Mouse (Mus musculus): Measurements from ENCODE around the gene E130116L18Rik. TPM values are rescaled to one million over a fixed set of nuclear protein-coding genes. Genes with fewer than 3 reads are reported as not detected.
"Not testable (repeated sequence)": the region's sequence is repeated elsewhere in the genome, so short reads cannot be mapped to it uniquely, and the experiment has no call there.

E130116L18Rik gene
- total RNA-seq, 2 experiments from 2014 or later: not detected

DNA sequence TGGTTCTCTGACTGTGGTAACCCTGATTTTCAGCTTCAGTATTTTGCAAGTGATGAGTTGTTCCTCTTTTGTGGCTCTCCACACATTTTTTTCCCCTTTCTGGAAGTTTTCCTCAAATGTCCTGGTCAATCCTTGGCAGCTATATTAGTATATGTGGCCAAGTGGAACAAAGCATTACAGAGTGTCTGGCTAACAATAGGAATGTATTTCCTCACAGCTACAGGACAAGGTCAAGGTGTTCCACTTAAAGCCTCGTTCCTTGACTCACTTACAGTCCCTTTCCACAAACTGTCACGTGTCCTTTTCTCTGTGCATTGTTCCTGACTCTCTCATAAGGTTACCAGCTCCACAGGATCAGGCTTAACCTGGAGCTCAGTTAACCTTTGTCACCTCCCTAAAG is 38.4 kb downstream of the E130116L18Rik start:
- intact Hi-C loops (cut with DNase I): no loop called here
- no peak for DNase-seq

DNA sequence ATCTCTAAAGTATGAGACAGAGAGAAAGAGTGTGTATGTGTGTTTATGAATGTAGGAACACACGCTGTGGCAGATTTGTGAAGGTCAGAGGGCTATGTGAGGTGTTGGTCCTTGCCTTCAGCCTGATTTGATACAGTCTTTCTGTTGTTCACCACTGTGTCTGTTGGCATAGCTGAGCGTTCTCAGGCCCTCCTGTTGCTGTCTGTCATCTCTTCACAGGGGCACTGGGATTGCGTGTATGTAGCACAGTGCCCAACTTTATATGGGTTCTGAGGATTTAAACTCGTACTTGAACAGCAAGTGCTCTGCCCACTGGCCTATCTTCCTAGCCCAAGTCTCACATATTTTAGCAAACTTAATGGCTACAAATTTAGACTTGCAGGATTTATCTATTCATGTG is 39.4 kb downstream of the E130116L18Rik start:
- DNase-seq: no peak
- intact Hi-C loops (cut with DNase I): no loop called here

DNA sequence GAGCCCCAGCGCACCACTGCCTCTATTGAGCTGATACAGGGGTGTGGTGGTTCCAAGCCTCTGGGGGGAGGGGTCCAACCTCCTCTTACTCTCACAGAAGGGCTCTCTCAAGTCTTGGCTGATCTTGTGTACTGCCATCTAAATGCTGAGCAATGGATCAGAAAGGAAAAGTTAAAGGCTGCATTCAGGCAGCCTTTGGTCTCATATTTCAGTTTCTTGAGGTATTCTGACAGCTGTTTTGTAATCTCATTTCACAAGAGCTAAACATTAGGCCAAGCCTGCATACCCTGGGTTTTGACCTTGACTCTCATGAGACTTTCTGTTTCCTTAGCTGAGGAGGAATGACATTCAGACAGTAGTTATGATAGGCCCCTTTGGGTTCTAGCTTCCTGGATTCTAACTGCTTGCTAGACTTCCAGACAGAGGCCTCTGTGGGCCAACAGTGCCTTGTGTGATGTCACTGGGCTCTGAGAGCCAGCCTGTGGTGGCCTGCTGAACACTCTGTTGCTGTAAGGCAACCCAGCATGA is 41.9 kb downstream of the E130116L18Rik start, which contains the start of gene Galntl5:
Gene Galntl5, plus strand, starts transcription at position 457 of the 528 bp plus-strand sequence.
- DNase-seq: no peak
- intact Hi-C loops (cut with DNase I): no loop called here

DNA sequence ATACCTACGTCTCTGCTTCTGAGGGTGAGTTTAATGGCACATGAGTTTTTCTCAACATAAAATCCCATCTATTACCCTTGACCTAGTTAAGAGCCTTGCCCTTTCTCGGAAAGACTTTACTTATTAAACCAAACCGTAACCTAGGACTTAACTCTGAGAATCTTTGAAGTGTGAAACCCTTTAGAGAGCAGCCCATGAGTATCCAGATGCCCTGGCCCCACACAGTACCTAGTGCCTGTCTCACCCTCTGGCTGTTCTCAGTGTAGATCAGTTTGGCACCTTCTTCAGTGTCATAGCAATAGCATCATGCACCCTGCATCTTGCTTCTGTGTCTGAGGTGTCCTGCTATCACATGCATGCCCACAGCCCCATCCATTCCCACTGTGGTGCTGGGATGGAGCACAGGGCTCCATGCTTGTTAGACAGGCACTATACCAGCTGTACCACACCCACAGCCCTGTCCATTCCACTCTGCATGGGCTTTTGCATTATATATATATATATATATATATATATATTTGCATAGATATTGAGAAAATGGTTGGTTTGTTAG is 42.9 kb downstream of the E130116L18Rik start:
- intact Hi-C loops (cut with DNase I): no loop called here
- DNase-seq: no peak

DNA sequence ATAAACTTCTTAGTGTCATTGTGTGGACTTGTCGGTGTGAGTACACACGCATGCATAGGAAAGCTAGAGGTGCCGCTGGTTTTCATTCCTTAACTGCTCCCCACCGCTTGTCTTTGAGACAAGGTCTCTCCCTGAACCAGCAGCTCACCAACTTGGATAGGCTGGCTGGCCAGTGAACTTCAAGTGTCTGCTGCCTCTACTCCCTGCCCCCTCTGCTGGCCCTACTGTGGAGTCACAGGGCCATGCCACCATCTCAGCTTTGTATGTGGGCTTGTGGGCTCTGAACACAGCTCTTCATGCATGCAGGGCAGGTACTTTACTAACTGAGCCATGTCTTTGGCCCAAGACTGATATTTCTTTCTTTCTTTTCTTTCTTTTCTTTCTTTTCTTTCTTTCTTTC is 43.7 kb downstream of the E130116L18Rik start:
- intact Hi-C loops (cut with DNase I): no loop called here

DNA sequence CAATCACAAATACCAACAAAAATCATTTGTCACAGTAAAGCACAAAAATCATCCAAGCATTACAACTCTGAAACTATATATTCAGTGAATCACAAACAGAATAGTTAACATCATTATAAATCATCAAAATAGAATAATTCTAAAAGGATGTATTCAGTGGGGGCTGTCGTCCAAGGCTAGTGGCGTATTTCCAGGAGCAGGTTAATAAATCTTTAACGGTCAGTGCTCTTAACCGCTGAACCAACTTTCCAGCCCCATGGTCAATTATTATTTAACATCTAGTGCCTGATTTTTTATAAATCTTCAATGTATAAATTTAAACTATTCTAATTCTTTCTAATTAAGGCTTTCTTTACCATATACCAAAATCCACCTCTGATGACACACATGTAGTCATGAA is 44.4 kb downstream of the E130116L18Rik start:
- intact Hi-C loops (cut with DNase I); DNase-seq: not testable (repeated sequence)

More for the DNA sequence above, 43.7 kb downstream of the E130116L18Rik start:
- DNase-seq: no peak

DNA sequence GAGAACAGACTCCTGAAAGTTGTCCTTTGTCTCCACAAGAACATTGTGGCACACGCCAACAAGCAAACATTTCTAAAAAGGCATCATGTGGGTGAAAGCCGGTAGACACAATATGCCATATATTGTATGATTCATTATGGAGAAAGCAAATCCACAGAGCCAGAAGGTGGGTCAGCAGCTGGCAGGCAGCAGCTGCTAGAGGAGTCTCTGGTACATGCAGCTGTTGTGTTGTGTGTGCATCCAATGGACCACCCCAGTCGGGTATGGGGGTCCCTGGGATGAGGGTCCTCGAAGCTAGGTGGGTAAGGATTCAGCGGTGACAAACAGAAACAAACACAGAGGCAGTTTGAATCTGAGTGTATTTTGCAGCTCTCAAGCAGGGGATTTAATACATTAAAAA is 45.0 kb downstream of the E130116L18Rik start:
- intact Hi-C loops (cut with DNase I): not testable (repeated sequence)

More for the DNA sequence above, 45.0 kb downstream of the E130116L18Rik start:
- not testable (repeated sequence) for DNase-seq

Other genes starting within 250 kb of the E130116L18Rik start
- gene Prkag2, start 122.5 kb downstream of the E130116L18Rik start, total RNA-seq (2021): 10 to 100 TPM; 27.1 to 28.9 TPM
- gene Galntl5, start 41.7 kb downstream of the E130116L18Rik start, total RNA-seq (2021): not detected
- 10 to 100 TPM; 22.1 to 22.6 TPM for gene Galnt11, start 1.2 kb downstream of the E130116L18Rik start, total RNA-seq (2021)

All from heart, postnatal 36 days (tissue).